Mouse (Mus musculus) NIH3T3 (cell line): ENCODE results near the gene Tmem169.
"Not testable (repeated sequence)": the region's sequence is repeated elsewhere in the genome, so short reads cannot be mapped to it uniquely, and the experiment has no call there.

ENCODE experiments used
- DNase-seq: peaks from one replicate; pipeline ENCODE4 v3.0.0-alpha.2; 2012; ENCODE audit warnings: low read depth

Tmem169 gene

DNA sequence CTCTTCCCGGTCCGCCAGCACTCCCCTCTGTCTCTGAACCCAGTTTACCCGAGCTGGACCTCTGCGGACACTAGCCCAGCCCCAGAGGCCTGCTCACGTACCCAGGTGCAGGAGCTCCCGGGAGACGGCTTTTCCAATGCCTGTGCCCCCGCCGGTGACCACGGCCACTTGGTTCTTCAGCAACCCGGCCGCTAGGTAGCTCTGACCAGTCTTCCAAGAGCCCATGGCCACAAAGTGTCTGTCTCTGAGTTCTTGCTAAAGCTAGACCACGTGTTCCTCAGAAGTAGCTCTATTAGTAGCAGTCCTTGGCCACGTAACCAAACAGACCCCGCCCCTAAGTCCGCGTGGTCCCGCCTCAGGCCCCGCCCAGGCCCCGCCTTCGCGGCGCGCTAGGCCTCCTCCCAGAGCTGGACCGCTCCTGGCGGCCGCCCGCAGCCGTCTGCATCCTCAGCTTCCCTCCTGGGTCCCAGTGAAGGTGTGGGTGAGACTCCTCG is at the start of gene Tmem169, which contains the start of gene Pecr:
TSS of gene Tmem169 (plus strand) at position 378 of the 494 bp plus-strand sequence.
TSS of gene Pecr (minus strand) at position 323 of the 494 bp plus-strand sequence.
- DNase-seq: peak; percentile 98

DNA sequence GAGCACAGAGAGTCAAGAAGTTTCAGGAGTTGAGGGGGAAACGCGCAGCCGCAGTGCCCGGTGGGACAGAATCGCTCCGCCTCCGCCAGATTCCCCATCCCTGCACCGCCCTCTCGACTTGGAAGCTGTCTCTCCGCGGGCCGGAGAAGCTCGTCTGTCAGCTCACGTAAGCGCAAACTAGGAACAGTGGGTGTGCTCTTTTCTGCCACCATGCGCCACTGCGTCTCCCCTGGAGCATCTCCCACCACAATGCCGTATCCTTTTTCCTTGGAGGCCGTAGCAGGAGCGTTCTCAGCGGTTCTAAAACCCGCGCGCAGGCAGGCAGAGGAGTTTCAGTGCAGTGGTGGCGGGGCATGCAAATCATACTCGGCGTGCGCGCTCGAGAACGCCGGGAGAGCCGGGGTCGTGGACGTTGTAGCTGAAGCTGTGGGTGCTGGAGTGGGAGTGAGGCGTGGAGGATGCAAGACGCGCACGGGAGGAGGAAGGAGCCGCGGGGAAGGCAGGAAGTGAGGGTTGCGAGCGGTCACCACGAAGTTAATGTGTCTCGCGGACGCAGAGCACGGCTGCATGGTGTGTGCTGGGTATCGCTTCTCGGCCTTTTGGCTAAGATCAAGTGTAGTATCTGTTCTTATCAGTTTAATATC is 47.7 kb upstream of the Tmem169 start:
- peak; percentile 79 for DNase-seq

DNA sequence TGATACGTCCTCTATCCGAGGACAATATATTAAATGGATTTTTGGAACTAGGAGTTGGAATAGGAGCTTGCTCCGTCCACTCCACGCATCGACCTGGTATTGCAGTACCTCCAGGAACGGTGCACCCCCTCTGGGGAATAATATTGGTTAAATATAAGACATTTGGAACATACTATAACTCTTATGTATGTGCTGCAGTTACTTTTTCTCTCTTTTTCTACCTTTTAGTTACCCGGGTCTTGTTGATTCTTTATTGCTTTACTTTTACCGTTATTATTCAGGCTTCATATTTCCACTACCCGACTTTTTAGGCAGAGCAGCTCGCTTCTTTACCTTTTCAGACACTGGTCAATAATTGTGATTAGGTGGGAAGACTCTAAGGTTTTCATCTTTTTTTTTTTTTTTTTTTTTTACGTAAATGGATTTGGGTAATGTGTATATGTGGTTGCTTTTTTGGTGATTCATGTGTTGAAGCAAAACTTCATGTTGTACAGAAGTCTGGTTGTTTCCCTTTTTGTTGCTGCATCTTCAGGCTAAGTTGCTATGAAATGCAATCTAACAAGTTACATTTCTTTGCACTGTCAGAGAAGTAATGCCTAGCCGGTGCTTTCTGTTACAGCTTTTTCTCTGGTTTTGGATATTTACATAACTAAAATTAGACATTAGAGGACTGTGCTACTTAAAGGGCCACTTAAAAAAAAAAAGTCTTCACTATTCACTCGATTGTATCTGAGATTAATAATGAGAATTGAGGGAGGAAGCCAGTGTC is 47.0 kb upstream of the Tmem169 start:
- DNase-seq: peak; percentile 70

DNA sequence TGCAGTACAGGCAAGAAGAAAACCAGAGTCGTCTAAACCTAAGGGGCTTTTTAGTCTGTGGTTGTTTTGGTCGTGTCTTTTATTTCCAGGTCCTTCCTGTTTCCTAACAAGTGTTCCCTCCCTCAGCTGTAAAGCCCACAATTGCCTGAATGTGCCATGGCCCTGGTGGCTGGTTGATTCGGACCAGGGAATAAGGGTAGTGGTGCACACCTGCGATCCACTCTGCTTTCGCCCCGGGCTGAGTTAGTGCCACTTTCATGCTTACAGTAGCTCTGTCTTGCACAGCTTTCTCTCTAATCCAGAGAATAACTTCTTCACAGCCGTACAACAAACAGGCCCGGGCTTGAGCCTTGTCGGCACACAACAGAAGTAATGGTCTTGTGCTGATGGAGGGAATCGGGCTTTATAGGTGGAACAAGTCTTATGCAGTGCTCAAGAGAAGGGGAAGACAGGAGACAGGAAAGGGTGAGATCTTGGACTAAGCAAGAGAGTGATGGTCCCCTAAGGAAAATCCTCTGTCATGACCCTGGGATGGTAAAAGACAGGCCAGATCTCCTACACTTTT is 46.1 kb upstream of the Tmem169 start:
- no peak for DNase-seq

DNA sequence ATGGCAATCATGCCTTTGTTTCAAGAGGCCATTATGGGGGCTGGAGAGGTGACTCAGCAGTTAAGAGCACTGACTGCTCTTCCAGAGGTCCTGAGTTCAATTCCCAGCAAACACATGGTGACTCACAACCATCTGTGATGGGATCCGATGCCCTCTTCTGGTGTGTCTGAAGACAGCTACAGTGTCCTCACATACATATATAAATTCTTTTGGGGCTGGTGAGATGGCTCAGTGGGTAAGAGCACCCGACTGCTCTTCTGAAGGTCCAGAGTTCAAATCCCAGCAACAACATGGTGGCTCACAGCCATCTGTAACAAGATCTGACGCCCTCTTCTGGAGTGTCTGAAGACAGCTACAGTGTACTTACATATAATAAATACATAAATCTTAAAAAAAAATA is 45.1 kb upstream of the Tmem169 start:
- not testable (repeated sequence) for DNase-seq

DNA sequence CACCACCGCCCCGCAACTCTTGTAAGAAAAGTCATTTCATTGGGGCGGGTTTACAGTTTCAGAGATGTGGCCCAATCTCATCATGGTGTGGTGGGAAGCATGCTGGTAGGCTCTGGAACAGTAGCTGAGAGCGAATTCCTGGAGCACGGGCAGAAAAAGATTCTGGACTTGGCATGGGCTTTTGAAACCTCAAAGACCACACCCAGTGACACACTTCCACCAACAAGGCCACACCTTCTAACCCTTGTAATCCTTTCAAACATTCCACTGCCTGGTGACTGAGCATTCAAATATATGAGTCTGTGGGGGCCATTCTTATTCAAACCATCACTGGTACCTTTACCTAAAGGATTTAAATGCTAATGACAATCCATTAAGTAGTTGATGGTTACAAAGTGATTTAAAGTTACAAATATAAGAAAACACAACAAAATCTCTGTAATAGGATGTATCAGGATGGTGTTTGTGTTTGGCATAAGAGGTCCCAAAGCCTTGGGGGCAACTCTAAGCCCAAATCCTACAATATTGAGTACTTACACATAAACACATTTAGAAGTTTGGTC is 41.5 kb upstream of the Tmem169 start:
- no peak for DNase-seq

DNA sequence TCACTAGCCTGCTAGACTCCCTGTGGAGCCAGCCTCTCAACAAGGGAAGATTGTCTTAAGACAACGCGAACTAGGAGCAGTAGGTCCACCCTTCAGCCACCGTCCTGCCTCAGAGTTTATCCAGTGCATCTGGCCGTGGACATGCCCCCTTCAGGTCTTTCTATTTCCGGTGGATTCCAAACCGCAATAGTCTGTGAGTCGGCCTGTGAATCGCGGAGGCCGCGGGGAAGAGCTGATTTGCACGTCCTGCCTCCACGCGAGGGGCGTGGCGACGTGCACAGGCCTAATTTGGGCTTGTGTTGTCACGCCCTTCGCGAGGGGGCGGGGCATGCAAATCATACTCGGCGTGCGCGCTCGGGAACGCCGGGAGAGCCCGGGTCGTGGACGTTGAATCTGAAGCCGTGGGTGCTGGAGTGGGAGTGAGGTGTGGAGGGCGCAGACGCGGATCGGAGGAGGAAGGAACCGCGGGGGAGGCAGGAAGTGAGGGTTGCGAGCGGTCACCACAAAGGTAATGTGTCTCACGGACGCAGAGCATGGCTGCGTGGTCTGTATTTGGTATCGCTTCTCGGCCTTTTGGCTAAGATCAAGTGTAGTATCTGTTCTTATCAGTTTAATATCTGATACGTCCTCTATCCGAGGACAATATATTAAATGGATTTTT is 40.4 kb upstream of the Tmem169 start:
- DNase-seq: peak; percentile 100

DNA sequence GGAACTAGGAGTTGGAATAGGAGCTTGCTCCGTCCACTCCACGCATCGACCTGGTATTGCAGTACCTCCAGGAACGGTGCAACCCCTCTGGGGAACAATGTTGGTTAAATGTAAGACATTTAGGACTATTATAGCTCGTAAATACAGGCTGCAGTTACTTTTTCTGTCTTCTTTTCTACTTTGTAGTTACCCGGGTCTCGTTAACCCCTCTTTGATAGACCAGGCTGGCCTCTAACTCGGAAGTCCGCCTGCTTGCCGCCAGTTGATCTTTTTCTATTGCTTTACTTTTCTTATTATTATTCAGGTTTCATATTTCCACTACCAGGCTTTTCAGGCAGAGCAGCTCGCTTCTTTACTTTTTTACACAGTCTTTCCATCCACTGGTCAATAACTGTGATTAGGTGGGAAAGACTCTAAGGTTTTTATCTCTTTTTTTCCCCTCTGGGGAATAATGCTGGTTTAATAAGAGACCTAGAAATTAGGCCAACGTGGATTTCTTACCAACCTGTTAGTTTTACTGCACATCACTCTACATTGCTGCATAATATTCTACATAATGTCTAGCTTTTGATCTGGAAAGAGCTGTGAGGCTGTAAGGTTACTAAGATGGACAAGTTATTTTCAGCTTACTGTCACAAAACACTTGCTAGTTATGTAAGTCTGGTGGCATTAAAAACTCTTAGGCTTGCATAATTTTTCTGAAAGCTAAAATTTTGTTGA is 39.7 kb upstream of the Tmem169 start:
- DNase-seq: peak; percentile 87

DNA sequence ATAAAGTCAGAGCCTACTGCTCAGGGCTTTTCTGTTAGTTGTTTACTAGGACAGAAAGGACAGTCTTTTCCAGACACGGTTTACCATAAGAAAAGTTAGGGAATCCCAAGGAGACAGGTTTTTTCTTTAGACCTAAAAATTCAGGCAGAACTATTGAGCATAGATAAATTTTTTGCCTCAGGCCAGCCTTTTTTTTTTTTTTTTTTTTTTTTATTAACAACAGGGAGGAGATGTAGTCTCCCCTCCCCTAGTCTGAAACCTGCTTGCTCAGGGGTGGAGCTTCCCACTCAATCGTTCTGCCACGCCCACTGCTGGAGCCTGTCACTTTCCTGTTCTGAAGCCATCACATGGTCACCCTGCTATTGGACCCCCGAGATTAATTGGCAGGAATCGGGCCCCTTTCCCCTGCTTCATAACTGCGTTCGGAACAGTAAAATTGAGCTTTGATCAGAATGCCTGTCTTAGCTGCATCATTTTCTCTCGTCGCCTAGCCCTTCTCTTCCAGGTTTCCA is 35.9 kb upstream of the Tmem169 start:
- DNase-seq: not testable (repeated sequence)

DNA sequence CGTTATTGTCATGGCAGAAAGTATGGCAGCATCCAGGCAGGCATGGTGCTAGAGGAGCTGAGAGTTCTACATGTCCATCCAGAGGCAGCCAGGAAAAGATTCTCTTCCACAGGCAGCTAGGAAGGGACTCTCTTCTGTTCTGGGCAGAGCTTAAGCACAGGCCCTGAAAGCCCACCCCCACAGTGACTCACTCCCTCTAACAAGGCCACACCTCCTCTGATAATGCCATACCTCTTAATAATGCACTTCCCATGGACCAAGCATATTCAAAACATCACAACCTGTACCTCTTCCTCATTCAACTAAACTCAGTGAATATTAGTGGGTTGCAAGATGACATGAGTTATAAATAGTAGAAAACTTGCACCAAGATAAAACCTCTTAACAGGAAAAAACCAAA is 32.4 kb upstream of the Tmem169 start:
- DNase-seq: peak; percentile 53

DNA sequence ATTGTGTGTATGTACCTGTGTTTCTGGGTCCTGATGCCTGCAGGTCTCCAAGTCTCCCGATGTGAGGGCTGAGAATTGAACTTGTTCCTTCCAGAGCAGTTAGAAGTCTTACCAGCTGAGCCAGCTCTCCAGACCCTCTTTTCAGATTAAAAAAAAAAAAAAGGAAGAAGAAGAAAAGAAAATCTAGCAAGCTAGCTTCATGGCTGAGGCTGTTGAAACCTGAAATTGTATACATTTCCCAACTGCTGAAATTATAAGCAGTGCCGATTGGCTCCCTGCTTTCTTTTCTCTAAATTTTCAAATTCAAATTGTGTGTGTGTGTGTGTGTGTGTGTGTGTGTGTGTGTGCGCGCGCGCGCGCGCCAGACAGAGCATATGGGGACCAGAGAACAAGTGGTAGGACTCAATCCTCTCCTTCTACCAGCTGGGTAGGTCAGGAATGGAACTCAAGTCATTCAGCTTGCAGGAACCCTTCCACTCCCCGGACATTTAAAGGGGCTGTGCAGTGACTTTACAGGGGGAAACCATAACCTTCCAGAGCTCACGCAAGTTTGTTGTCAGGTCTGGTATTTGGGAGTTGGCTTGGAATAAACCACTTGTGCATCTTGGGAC is 30.2 kb upstream of the Tmem169 start:
- DNase-seq: no peak

DNA sequence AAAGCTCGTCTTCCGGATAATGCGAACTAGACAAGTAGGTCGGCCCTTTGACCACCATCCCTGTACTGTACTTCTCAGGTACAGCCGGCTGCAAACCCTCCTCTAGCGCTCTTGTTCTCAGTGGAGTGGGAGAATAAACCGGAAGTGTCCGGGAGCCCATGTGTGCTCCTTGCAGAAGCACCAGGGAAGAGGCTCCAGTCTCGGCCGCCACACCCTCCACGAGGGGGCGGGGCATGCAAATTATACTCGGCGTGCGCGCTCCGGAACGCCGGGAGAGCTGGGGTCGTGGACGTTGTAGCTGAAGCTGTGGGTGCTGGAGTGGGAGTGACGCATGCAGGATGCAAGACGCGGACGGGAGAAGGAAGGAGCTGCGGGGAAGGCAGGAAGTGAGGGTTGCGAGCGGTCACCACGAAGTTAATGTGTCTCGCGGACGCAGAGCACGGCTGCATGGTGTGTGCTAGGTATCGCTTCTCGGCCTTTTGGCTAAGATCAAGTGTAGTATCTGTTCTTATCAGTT is 29.6 kb upstream of the Tmem169 start:
- DNase-seq: peak; percentile 95

DNA sequence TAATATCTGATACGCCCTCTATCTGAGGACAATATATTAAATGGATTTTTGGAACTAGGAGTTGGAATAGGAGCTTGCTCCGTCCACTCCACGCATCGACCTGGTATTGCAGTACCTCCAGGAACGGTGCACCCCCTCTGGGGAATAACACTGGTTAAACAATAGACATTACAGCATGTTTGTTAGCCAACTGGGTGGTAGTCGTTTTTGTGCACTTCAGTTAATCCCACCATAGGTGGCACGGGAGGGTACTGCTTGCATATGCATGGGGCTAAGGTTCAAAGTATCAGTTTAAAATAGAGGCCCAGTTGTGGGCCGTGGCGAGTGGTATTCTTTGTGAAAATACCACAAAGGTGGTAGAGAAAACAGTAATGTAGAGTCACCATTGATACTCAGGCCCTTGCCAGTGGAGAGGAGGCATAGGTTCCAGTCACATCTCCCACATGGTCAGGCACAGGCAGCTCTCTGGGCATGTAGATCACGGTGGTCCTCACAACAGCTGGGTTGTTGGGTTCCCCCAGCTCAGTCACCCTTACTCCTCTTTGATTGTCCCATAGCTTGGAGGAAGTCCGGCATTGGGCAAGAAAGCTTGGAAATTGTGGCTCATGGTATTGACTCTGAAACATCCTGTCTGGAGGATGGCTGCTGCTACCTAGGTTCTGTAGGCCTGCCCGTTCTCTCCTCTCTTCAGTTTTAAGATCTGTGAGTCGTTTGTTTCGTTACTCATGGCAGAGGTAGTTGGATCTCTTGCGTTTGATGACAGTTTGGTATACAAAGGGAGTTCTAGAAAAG is 28.9 kb upstream of the Tmem169 start:
- DNase-seq: peak; percentile 92

DNA sequence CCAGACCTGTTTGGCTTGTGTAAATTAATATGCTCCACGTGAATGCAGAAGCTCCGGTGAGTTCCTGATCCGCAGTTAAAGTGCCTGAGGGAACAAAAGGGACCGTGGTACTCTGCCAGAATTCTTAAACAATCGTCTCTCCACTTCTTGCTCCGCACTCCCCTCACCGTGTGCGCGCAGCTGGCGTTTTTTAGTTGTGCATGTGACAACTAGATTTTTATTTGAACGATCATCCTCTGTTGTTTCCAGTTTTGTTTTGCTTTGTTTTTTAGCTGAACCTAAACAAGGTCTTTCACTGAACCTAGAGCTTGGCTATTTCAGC is 28.4 kb upstream of the Tmem169 start:
- no peak for DNase-seq

DNA sequence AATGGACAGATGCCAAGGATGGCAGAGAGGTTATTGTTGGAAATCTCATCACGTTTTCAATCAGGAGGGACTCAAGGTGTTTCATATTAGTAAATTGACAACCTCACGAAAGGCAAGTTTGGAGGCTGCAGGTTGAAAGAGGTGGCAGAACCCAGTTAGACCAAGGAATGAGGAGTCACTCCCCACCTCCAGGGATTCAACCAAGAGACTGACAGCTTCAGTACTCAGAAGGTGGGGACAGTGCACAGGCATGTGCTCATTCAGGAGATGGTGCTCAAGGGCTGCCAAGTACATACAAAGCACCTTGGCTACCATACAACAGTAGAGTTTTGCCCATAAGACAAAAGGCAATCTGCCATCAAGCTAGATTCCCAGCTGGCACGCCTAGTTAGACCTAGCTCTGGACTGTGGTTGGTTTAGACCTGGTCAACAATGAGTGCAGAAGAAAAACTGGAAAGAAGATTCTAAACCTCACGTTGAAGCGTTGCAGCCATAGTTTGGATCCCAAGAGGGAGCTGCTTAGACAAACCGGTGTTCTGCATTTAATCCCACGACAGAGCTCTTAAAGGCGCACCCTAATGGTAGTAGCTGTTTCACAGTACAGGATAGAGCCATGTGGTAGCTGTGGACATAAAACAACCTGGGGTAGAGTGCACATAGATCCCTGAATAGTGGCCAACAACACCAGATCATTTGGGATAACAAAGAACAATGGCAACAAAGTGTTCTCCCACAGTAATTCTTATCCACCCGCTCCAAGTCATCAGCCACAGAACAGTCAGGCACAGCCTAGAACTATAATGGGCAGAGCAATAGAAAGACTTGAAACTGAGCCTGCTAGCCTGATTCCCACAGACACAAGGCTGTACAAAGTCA is 27.6 kb upstream of the Tmem169 start:
- peak; percentile 18 for DNase-seq

DNA sequence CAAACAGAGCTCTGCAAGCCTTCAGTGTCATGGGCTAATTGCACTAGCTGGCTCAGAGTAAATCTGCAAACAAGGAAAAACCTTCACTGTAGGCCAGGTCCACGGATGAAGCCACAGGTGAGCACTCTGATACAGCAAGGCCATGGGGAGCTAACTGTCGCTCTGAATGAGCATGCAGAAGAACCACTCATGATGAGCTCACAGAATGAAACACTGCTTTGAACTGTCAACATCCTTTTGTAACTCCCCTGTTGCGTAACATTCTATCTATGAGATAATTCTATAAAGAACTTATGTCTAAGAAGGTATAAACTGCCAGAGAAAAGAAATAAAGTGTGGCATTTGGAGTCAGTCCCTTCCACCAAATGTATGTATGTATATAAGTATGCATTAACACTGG is 21.1 kb upstream of the Tmem169 start:
- no peak for DNase-seq

DNA sequence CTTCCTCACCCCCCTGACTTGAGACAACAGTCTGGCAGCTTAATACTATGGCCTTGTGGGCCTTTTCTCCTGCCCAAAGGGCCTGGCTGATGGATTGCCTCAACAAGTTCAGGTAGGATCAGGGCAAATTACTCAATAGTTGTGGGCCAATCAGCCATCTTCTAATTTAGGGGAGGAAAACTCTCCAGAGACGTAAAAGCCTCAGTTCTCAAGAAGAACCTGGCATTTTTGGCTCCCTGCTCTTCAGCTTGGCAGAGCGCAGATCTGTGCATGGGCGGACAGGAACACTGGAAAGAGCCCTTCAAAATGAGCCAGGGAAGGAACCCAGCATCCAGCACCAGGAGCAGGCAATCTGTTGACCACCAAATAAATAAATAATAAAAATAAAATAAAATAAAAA is 6.1 kb upstream of the Tmem169 start:
- DNase-seq: no peak

DNA sequence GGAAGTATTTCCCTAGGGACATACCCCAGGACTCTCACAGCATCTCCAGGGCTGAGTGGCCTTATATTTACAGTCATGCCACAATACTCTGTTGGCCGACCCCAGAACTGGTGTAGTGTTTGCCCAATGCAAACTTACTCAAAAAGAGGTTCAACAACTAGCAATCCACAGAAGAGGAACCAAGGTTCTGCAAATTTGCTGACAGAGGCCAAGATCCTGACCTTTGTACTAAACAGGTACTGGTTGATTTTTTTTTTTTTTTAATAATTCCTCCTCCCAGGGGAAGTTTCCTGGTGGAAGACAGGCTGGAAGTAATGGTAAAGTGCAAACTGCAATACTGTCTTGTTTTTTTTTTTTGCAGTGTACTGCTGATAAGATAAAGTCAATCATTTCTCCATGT is 1.6 kb upstream of the Tmem169 start:
- no peak for DNase-seq

DNA sequence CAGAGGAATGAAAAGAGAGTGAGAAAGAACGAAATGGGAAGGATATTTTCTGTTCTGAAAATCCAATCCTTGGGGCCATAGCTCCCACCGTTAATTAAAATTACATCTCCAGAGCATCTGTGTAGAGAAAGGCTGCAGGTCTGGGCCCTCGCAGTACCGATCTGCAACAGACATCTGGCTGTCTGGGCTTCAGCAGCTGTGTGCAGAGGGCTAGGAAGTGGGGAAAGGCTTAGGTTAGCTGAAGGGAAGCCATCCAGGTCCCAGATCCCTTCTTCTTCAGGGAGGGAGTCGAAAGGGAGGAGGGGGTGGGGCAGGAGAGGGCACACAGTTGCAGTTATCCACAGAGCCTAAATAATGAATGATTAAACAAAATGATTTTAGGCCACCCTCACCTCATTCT is 370 bp downstream of the Tmem169 start:
- no peak for DNase-seq
